Mouse (Mus musculus): ENCODE data around the gene Gm1527. TPM values are rescaled to one million over a fixed set of nuclear protein-coding genes. Genes with fewer than 3 reads are reported as not detected.

The Gm1527 gene
- not detected for polyA plus RNA-seq (2014; fragmentation: Illumina TruSeq; extraction: RNeasy Lipid Tissue Mini Kit (QIAGEN cat#74804); ENCODE audit: insufficient read depth, low read depth, low replicate concordance)

DNA sequence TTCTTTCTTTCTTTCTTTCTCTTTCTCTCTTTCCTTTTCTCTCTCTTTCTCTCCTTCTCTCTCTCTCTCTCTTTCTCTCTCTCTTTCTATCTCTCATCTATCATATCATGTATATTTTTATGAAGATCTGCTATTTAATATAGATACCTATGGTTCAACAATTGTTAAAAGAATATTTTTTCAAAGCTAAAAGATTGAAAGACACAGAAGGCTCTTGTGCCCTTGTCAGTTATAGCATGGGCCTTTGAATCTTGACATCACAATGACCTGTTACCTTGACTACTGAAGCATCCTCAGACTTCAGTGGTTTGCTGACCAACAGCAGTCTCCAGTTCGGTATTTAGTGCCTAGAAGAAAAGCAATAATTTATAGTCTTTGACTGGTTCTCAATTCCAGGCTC is at the start of gene Gm1527:
TSS of gene Gm1527 (plus strand) at position 301 of the 400 bp plus-strand sequence.

Other genes with a start within 250 kb of the Gm1527 start
- not detected for gene Slc2a2, start 194.7 kb upstream of the Gm1527 start, polyA plus RNA-seq (2014; fragmentation: Illumina TruSeq; extraction: RNeasy Lipid Tissue Mini Kit (QIAGEN cat#74804); ENCODE audit: insufficient read depth, low read depth, low replicate concordance)
- 2.9 TPM for gene Eif5a2, start 111.3 kb upstream of the Gm1527 start, polyA plus RNA-seq (2014; fragmentation: Illumina TruSeq; extraction: RNeasy Lipid Tissue Mini Kit (QIAGEN cat#74804); ENCODE audit: insufficient read depth, low read depth, low replicate concordance)
- 390 TPM for gene Rpl22l1, start 87.2 kb upstream of the Gm1527 start, polyA plus RNA-seq (2014; fragmentation: Illumina TruSeq; extraction: RNeasy Lipid Tissue Mini Kit (QIAGEN cat#74804); ENCODE audit: insufficient read depth, low read depth, low replicate concordance)
- gene Egfem1, start 189.4 kb downstream of the Gm1527 start, polyA plus RNA-seq (2014; fragmentation: Illumina TruSeq; extraction: RNeasy Lipid Tissue Mini Kit (QIAGEN cat#74804); ENCODE audit: insufficient read depth, low read depth, low replicate concordance): 1.0 TPM